Mouse (Mus musculus) heart, adult 2 months (tissue): ENCODE results near the gene Cenph. TPM values are rescaled to one million over a fixed set of nuclear protein-coding genes. Genes with fewer than 3 reads are reported as not detected.

Experiments used
- DNase-seq, 2 experiments: peaks; one replicate each; pipeline ENCODE4 v3.0.0; 2021
- H3K27ac ChIP-seq: fragments of 200-600 bp; 2 replicates; pipeline ENCODE4 v1.8.1; 2022
- H3K27me3 ChIP-seq: fragments of 200-500 bp; 2 replicates; pipeline ENCODE4 v1.6.1; 2012; ENCODE audit warnings: mild to moderate bottlenecking, low read length, inconsistent platforms, mixed read lengths; ENCODE audit not compliant: control insufficient read depth, insufficient read depth
- H3K36me3 ChIP-seq: fragments of 200-500 bp; 2 replicates; pipeline ENCODE4 v1.6.1; 2012; ENCODE audit warnings: low read length, inconsistent platforms; ENCODE audit not compliant: control insufficient read depth, insufficient read depth
- H3K4me1 ChIP-seq: fragments of 200-500 bp; 2 replicates; pipeline ENCODE4 v1.6.1; 2011; ENCODE audit warnings: low read length; ENCODE audit not compliant: control insufficient read depth, insufficient read depth
- H3K4me3 ChIP-seq: fragments of 200-600 bp; 2 replicates; pipeline ENCODE4 v1.8.1; 2022
- H3K79me2 ChIP-seq: fragments of 200-500 bp; replicated peaks from 2 replicates; pipeline ENCODE4 v1.6.1; 2012; ENCODE audit warnings: mild to moderate bottlenecking, inconsistent platforms, low read length, moderate library complexity, mixed read lengths; ENCODE audit not compliant: control insufficient read depth, insufficient read depth
- H3K9ac ChIP-seq: fragments of 200-500 bp; 2 replicates; pipeline ENCODE4 v1.6.1; 2012; ENCODE audit warnings: low read depth, mild to moderate bottlenecking, control low read depth, inconsistent platforms, low read length, mixed read lengths
- CTCF ChIP-seq: fragments of 200-600 bp; IDR thresholded peaks from 2 replicates; pipeline ENCODE4 v1.8.1; 2022; ENCODE audit warnings: antibody characterized with exemption, mild to moderate bottlenecking, moderate library complexity
- EP300 ChIP-seq: fragments of 200-500 bp; IDR thresholded peaks from 2 replicates; pipeline ENCODE4 v1.6.1; 2011; ENCODE audit warnings: low read depth, low read length, control low read depth; ENCODE audit not compliant: insufficient read depth
- POLR2A ChIP-seq: fragments of 200-500 bp; IDR thresholded peaks from 2 replicates; pipeline ENCODE4 v1.6.1; 2011; ENCODE audit warnings: mild to moderate bottlenecking, low read depth, low read length, control low read depth; ENCODE audit not compliant: insufficient read depth
- WGBS: fragments of 180-500 bp; shearing (Covaris S2); methylation state at CpG from one replicate; pipeline ENCODE4 v1.1.7; 2018; 5-methylcytosine and 5-hydroxymethylcytosine counted together
- intact Hi-C: fragments of 180-260 bp; cut with DNase I; formaldehyde crosslinking; loops from one replicate; pipeline ENCODE4 v1.15.1; 2025
- polyA plus RNA-seq: library from polyadenylated mRNA; depleted of rRNA; stranded (reverse); fragments of >200 nt; gene quantifications from 2 replicates; pipeline ENCODE4 v1.2.3, GENCODE M21; 2012
- total RNA-seq, 2 experiments: library from RNA; stranded (reverse); gene quantifications; 2 replicates each; pipeline ENCODE4 v1.2.3; 2021

Gene Cenph
- total and polyA plus RNA-seq, 3 experiments: 0.08 to 0.23 TPM; not detected in 1

DNA sequence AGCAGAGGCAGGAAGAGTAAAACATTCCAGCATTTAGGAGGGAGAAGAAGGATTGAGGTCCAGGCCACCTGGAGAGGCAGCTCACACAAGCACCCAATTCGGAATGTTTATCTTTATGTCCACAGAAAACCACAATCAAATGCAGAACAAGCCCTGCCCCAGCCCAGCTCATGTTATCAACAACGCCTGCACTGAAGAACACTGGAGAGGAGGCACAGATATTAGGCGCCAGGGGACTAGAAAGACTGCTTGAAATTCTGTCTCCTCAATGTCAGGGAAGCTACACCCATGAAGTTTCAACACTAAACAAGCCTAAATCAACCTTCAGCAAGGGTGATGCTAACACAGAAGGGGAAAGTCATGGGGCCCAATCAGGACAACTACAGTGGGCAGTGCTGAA, 1.8 kb upstream of the Cenph start:
- no peaks in the 10 kb centered on the region for H3K27me3 ChIP-seq
- H3K4me3 ChIP-seq: no peak overlapping the region
- DNase-seq: no peak
- no peak overlapping the region for H3K9ac ChIP-seq
- peaks cover 1% of the 10 kb centered on the region; the same call in 1 of the 2 replicates for H3K4me1 ChIP-seq
- WGBS: 75% methylated on average over 3 of the region's 3 CpGs
- H3K36me3 ChIP-seq: no peaks in the 10 kb centered on the region
- no peaks in the 10 kb centered on the region for H3K79me2 ChIP-seq
- H3K27ac ChIP-seq: no peak overlapping the region
- intact Hi-C loops: no loop called here
- TF ChIP-seq POLR2A: no peak
- no peak for TF ChIP-seq CTCF
- TF ChIP-seq EP300: no peak

GRCm38 (mm10) chr13:100776710-100777109, 1.0 kb upstream of the Cenph start:
- no peak for TF ChIP-seq CTCF
- TF ChIP-seq EP300: no peak
- no peak for TF ChIP-seq POLR2A
- 60% methylated on average over 6 of the region's 6 CpGs for WGBS
- H3K79me2 ChIP-seq: no peaks in the 10 kb centered on the region
- no peak for DNase-seq
- no peaks in the 10 kb centered on the region for H3K27me3 ChIP-seq
- H3K4me3 ChIP-seq: no peak overlapping the region
- peaks cover 1% of the 10 kb centered on the region; the same call in 1 of the 2 replicates for H3K4me1 ChIP-seq
- no peak overlapping the region for H3K27ac ChIP-seq
- H3K36me3 ChIP-seq: no peaks in the 10 kb centered on the region
- intact Hi-C loops: no loop called here
- H3K9ac ChIP-seq: no peak overlapping the region

DNA sequence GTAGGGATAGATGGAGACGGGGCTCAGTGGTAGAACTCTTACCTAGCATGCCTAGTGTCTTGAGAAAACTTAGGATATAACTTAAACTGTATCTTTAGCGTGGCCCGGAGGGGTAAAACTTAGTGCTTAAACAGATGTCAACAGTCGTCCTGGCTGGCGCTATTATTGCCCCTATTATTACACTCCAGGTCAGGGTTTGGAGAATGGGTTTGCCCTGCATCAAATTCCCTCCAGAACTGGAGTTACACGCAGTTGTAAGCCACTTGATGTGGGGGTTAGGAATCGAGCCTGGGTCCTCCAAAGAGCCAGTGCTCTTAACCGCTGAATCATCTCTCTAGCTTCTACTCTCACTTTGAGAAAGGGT, 339 bp upstream of the Cenph start:
- no peak for DNase-seq

GRCm38 (mm10) chr13:100774704-100775103, 995 bp downstream of the Cenph start:
- no peak for DNase-seq
- H3K27ac ChIP-seq: no peak overlapping the region
- intact Hi-C loops: loop anchor here (1.0 kb wide), 1 partner anchor 31 kb away; no protein-coding TSS in a partner anchor
- H3K36me3 ChIP-seq: no peaks in the 10 kb centered on the region
- H3K79me2 ChIP-seq: no peaks in the 10 kb centered on the region
- TF ChIP-seq CTCF (no peak), POLR2A (no peak), EP300 (no peak)
- no peak overlapping the region for H3K9ac ChIP-seq
- peaks cover 1% of the 10 kb centered on the region; the same call in 1 of the 2 replicates for H3K4me1 ChIP-seq
- no peak overlapping the region for H3K4me3 ChIP-seq
- no peaks in the 10 kb centered on the region for H3K27me3 ChIP-seq

More for the DNA sequence above, 339 bp upstream of the Cenph start:
- Histone ChIP-seq H3K4me3 (peak overlapping the region; percentile 47), H3K9ac (peak overlapping the region; percentile 18), H3K4me1 (peaks cover 1% of the 10 kb centered on the region; the same call in 1 of the 2 replicates), H3K27ac (peak overlapping the region; percentile 3; the same call in 1 of the 2 replicates), H3K36me3 (no peaks in the 10 kb centered on the region), H3K79me2 (no peaks in the 10 kb centered on the region), H3K27me3 (no peaks in the 10 kb centered on the region)
- TF ChIP-seq POLR2A: no peak
- TF ChIP-seq CTCF: no peak
- no peak for TF ChIP-seq EP300
- intact Hi-C loops: no loop called here
- 9% methylated on average over 8 of the region's 8 CpGs for WGBS

GRCm38 (mm10) chr13:100755329-100755728, 20.4 kb downstream of the Cenph start:
- 18% methylated on average over 2 of the region's 2 CpGs for WGBS
- H3K27ac ChIP-seq: no peak overlapping the region
- peak in 1 of 2 experiments; percentile 52 for DNase-seq
- intact Hi-C loops: no loop called here
- H3K79me2 ChIP-seq: no peaks in the 10 kb centered on the region
- no peak overlapping the region for H3K4me3 ChIP-seq
- TF ChIP-seq EP300 (0 out of 2 replicates have a peak, but pooled peaks have one; percentile 48), CTCF (no peak), POLR2A (no peak)
- no peaks in the 10 kb centered on the region for H3K27me3 ChIP-seq
- no peak overlapping the region for H3K9ac ChIP-seq
- H3K36me3 ChIP-seq: no peaks in the 10 kb centered on the region
- peaks cover 1% of the 10 kb centered on the region; the same call in 1 of the 2 replicates for H3K4me1 ChIP-seq

- intact Hi-C loops: no loop called here
- DNase-seq: no peak
- 76% methylated on average over 4 of the region's 4 CpGs for WGBS
- Histone ChIP-seq H3K4me3 (no peak overlapping the region), H3K27me3 (no peaks in the 10 kb centered on the region), H3K79me2 (no peaks in the 10 kb centered on the region), H3K9ac (no peak overlapping the region), H3K27ac (no peak overlapping the region), H3K4me1 (peaks cover 1% of the 10 kb centered on the region; the same call in 1 of the 2 replicates), H3K36me3 (no peaks in the 10 kb centered on the region)
- TF ChIP-seq POLR2A (no peak), EP300 (no peak), CTCF (no peak)
Measured at GRCm38 (mm10) chr13:100754186-100754585, 21.5 kb downstream of the Cenph start.
